Mouse (Mus musculus): Measurements from ENCODE around the gene Sdc1. TPM values are rescaled to one million over a fixed set of nuclear protein-coding genes. Genes with fewer than 3 reads are reported as not detected.

The Sdc1 gene
- polyA plus RNA-seq, 1 experiment from 2014 or later = 112 TPM

DNA sequence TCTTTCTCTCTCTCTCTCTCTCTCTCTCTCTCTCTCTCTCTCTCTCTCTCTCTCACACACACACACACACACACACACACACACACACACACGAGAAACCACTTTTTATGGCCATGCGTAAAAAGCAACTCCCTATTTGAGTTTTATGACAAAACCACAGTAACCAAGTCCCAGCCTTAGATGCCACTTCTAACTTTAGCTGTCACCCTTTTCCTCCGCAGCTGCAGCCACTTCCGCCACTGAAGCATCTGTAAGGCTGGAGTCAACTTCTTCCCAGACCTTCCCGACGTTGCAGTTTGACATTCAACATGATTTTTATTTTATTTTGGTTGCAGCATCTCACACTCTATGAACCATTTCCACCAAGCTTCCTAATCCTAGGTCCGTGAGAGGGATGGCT lies 71.6 kb downstream of the Sdc1 start:
- no peaks in the 10 kb centered on the region for H3K27me3 ChIP-seq (ENCODE audit: control insufficient read depth, insufficient read depth, low read length)
- H3K36me3 ChIP-seq (ENCODE audit: control insufficient read depth, insufficient read depth, low read length) = no peaks in the 10 kb centered on the region
- no peak overlapping the region for H3K9ac ChIP-seq (replicated peaks; ENCODE audit: low read depth, low read length)
- H3K9me3 ChIP-seq (ENCODE audit: control insufficient read depth, low read depth, low read length) = no peaks in the 10 kb centered on the region
- no peaks in the 10 kb centered on the region for H3K4me1 ChIP-seq (ENCODE audit: control insufficient read depth, insufficient read depth, low read length)
- H3K27ac ChIP-seq (ENCODE audit: low read length) = no peak overlapping the region
- H3K4me3 ChIP-seq (ENCODE audit: low read depth, low read length) = no peak overlapping the region
- ATAC-seq (ENCODE audit: insufficient number of reproducible peaks, insufficient read depth, low FRiP score, low read depth) = no peak
- WGBS = 75% methylated on average over 7 of the region's 7 CpGs
- no peak overlapping the region for H3K4me2 ChIP-seq (replicated peaks; ENCODE audit: low read depth, low read length)

Other genes starting within 250 kb of the Sdc1 start
- gene Slc7a15, start 172.3 kb upstream of the Sdc1 start, polyA plus RNA-seq (2014; fragmentation: Nextera tagmentation; extraction: Ambion mirVana) = not detected in 2 replicates
- 65.8 and 69.2 TPM in 2 replicates for gene Pum2, start 97.2 kb upstream of the Sdc1 start, polyA plus RNA-seq (2014; fragmentation: Nextera tagmentation; extraction: Ambion mirVana)
- 148 and 186 TPM in 2 replicates for gene Laptm4a, start 150.3 kb downstream of the Sdc1 start, polyA plus RNA-seq (2014; fragmentation: Nextera tagmentation; extraction: Ambion mirVana)
- gene Matn3, start 176.6 kb downstream of the Sdc1 start, polyA plus RNA-seq (2014; fragmentation: Nextera tagmentation; extraction: Ambion mirVana) = 0.13 and 0.29 TPM in 2 replicates
- 17.6 and 21.3 TPM in 2 replicates for gene Wdr35, start 202.6 kb downstream of the Sdc1 start, polyA plus RNA-seq (2014; fragmentation: Nextera tagmentation; extraction: Ambion mirVana)

All from stomach, embryonic 14.5 days (tissue).